Mouse (Mus musculus) lung, postnatal 4 days (tissue): Measurements from ENCODE around the gene Gm973.

Experiments
- DNase-seq, 2 experiments: peaks; one replicate each; pipeline ENCODE4 v3.0.0; 2021

Gm973 gene

DNA sequence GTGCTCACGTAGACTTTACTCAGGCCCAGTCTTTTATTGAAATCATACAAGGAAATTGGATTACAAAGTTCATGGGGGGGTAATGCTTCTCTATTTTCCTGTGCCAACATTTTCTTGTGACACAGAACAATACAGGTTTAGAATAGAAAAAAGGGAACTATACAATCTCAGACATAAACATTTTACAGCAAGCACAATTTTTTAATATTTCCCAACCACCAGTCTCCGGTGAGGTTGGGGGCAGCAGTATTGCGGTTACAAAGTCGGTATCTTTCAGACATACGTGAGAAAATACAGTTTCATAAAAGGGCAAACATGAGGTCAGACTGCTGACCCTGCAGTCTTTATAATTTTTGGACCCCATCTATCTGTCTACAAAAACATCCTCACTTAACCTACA lies 20.1 kb upstream of the Gm973 start:
- no peak for DNase-seq

DNA sequence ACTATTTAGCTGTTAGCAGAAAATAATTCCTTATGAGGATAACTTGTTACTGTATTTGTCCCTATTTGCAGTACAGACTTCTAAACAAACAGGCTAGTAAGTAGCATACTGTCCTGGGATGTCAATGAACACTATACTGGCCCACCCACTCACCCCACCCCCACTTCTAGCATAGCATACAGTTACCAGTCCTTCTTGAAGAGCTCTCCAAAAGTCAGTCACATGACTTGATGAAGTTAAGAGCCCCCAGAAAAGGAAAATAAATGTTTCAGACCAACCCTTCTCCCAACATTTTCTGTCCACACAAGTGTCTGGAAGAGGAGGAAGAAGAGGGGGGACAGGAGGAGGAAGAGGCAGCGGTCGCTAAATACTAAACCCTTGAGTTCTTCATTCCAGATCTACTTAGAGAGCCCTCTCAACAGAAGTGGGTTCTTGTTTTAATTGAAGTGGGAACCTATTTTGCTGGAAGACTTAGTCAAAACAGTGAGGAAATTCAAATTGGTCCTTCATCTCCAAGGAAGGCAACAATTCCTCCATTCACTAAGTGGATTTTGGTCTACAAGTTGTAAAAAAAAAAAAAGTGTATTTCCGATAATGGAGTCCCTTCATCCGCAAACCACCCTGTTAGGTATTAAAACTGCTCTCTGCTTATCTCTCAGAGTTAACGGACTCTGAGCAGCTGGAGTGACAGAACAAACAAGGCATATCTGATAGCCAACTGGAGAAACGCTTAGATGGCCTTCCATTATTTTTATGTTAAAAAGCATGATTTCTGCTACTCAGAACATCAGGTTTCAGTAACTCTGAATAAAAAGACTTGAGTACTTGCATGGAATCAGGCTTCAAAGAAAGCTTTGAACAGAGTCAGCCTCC lies 18.1 kb upstream of the Gm973 start:
- DNase-seq, result no peak

DNA sequence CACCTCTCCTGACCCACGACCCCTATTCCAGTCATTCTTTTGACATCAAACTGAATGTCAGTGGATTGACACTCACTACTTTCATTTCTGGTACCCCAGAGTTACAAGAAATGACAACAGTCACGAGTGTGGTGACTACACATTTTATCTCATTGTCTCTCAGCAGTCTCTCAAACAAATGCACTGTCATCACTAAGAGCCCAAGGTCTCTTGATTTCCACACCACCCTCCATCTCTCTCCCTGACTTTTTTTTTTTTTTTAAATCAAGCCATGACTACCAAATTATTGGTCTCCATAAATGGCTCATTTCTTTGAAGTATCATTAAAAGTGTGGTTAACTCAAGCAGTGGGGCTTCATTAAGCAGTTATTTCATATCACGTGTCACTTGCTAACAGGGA lies 16.7 kb upstream of the Gm973 start:
- no peak for DNase-seq

DNA sequence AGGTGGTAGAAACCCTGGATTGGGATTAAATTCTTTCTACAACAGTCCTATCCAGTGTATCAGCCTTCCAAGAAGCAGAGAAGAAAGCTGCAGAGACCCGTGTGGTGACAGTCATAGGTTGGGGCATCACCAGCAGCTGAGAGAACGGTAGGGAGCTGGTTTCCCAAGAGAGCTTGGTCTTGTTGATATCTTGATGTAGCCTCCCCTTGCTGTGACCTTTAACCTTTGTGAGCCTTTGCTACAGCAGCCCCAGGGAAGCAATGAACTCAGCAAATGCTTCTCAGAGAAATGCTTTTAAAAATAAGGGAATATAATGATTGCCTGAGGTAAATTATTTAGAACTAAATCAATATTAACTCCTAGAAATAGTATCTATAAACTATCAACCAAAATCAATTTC lies 13.7 kb upstream of the Gm973 start:
- no peak for DNase-seq

DNA sequence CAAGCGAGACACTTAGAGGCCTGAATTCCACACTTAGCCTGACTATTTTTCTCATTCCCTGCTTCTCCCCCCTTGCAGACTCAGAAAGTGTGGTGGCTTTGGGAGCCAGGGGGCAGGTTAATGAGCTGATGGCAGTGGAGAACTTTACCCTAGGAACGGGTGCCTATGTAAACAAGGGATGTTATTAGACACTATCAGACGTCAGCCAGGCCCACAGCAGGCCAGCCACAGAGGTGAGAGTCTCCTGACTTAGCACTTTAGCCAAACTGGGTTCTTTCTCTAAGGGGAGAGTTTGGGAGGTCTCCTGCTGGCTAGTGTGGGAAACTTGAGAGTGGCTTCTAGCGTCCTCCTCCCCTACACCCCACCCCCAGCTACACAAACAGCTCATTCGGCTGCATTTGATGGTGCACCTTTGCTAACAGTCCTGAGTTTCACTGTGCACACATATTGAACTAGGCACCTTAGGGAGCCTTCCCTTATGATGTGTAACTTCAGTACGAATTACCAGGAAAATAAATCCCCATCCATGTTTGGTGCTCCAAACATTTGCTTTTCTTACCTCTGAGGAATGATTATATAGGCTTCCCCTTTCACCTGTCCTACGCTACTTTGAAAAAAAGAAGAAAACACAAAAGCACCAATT lies 12.3 kb upstream of the Gm973 start:
- DNase-seq, result no peak

DNA sequence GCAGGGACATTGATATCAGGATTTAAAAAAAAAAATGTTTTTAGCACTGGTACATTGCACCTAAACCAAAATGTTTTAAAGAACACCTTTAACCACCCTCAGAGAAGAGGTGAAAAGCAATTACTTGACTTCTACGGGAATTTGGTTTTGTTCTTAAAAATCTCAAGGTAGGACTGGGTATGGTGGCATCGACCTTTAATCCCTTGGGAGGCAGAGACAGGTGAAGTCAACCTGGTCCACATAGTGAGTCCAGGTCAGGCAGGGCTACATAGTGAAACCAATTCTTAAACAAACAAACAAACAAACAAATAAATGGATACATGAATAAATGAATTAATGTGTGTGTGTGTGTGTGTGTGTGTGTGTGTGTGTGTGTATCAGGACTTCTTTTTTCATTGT lies 11.8 kb upstream of the Gm973 start:
- no peak for DNase-seq

DNA sequence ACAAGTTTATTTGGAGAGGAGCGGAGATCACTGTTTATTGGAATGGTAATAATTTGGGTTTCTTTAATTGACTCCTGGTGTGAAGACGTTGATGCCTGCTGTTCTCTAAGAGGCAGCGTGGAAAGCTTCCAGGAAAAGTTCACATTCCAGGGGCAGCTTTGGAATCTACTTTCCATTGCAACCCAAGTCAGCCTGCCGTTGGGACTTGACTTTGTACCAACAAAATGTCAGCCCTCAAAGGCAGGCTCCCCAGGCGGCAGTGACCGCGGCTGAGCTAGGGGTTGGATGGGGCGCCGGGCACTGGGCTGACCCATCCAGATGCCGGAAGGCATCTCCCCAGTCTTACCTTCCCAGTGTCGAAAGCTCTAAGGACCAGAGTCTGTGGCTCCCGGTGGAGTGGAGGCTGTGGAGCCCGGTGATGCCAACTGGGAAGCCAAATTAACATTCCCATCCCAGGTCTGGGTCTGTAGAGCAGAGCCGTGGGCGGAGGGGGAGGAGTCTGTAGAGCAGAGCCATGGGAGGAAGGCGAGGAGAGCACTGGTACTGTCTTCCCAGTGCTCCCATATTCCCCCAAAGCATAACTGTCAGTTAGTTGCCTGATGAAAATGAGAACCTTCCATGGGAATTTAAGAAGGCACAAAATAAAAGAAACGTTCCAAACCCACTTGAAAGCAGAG lies 7.5 kb upstream of the Gm973 start:
- peak; percentile 65 to 83 for DNase-seq

DNA sequence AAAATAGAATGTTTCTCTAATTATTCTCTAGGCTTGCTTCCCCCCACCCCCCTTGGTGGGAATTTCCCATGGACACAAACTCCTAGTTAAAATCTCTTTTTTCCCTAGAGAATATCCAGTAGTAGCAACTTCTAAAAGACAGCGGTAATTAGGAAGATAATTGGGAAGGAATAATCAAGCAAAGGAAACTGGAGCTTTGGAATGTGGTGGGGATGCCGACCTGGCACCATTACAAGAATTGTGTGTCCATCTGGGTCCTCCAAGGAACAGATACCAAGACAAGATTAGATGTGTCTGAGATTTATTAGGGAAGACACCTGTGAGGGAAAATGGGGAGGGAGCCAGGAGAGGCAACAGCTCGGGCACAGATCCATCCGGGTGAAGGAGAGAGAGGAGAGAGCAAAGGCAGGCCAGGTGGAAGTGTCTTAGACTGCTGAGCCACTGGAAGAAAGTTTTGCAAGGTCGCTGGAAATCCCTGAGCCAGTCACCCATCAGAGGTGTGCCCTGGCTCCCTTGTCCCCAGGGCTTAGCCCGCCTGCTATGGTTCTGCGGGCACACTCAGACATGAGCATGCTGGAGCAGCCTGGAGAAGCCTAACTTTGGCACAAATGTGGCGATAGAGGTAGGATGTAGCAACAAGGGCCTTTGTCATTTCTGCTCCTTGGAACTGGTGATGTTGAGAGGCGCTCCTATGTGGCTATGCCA lies 4.3 kb upstream of the Gm973 start:
- no peak for DNase-seq

DNA sequence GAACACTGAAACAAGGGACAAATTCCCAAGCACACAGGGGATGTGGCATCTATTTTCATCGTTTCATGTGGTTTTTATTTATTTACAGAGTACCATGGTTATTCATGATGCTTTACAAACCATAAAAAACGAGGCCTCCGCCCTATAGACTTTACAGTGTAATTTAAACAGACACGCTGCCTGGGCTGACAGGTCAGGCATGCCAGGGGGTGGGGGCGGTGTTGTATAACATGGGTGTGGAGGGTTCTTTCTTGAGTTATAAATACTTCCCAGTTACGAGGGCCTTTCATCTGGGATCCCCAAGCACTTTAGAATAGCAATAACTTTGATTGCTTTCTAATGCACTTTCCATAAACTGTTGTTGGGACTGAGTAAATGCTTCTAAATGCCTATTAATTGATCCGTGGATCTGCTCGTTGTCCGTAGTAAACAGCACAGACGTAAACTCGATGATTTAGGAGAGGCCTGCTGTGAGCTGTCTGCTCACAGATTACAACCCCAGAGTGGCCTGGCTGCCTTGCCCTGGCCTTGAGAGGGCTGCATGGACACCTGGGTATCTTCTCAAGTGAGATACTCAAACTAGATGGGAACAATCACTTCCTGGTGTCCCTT lies 4.3 kb downstream of the Gm973 start:
- DNase-seq, result no peak

DNA sequence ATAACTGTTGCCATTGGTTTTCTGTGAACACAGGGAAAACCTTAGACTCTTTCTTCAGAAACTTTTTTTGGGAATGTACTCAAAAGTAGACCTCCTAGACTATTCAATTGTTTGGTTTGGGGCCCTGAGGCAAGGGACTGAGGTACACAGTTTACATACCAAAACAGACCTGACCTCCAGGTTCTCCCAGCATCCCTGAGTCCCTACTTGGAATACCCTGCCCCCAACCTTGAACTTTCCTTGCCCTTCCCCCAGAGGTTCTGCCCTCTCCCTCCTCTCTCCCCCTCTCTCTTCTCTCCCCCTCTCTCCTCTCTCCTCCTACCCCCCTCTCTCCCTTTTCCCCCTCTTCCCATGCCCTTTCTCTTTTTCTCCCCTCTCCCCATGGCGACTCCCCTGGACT lies 6.4 kb downstream of the Gm973 start:
- no peak for DNase-seq

DNA sequence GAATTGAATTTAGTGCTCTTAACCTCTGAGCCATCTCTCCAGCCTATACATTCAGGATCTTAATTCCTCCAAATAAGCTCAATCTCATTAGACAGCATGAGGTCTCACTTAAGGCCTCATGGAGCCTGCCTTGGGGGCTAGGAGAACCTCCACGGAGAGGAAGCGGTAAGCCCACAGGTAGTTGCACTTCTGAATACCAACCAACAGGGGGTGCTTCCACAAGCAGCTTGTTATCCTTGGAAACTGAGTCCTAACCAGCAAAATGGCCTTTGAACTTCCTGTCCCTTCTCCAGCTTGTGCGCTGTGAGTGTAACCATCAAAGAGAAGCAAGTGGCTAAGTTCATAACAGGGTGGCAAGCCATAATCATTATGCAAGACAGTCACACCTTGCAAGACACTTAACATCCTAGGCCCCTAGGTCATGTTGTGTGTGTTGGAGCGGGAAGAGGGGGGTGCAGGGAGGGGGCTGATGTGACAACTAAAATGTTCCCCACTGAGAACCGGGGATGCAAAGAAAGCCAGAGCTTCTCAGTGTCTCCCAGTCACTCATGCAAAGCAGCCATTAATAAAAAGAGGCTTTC lies 7.4 kb downstream of the Gm973 start:
- no peak for DNase-seq

DNA sequence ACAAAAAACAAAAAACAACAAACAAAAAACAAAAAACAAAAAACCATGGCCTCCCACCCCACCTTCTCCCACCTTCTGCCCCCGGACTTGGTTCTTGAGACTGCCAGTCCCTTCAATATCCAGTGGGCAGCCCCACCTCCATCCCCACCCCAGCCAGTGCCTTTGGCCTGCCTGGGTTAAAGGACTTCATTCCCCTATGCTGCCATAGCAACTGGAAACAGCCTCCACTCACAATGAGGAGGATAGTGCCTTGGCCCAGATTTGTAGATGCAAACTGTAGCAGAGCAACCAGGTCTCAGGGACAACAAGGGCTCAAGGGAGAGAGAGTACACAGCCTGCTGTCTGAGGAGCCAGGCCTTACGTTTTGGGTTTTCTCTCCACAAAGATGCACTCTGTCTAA lies 8.0 kb downstream of the Gm973 start:
- no peak for DNase-seq

DNA sequence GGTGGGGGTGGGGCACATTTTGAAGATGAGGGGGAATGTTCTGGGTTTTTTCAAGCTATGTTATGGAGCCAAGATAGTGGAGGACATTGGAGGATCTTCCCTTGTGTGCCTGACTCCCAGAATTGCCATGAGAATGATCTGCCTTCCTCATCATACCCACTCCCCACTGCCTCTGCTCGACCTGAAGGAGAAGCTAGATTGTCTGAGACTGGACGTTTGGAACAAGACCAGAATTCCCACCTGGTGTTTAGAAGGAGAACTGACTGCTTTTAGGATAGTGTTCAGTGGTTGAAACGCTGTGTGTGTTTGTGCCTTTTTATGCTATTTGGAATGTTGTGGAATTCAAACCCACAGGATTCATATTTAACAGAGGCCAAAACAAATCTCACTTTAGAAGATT lies 8.7 kb downstream of the Gm973 start:
- no peak for DNase-seq

DNA sequence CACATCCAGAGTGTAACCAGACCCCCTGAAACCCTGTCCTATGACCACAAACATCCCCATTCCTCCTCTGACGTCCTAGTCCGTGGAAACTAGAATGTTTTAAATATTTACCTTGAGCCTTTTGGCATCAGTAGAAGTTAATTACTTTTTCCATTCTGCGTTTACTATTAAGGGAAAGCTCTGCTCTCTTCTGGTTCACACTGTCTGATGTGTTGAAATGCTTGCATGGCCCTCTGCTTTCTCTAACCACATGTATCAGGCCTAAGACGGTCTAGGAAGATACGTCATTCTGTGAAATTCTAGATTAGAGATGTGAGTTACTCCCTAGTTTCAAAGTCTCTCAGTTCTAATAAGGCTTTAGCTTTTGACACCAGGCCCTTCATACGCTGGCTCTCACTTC lies 11.2 kb downstream of the Gm973 start:
- DNase-seq, result no peak

DNA sequence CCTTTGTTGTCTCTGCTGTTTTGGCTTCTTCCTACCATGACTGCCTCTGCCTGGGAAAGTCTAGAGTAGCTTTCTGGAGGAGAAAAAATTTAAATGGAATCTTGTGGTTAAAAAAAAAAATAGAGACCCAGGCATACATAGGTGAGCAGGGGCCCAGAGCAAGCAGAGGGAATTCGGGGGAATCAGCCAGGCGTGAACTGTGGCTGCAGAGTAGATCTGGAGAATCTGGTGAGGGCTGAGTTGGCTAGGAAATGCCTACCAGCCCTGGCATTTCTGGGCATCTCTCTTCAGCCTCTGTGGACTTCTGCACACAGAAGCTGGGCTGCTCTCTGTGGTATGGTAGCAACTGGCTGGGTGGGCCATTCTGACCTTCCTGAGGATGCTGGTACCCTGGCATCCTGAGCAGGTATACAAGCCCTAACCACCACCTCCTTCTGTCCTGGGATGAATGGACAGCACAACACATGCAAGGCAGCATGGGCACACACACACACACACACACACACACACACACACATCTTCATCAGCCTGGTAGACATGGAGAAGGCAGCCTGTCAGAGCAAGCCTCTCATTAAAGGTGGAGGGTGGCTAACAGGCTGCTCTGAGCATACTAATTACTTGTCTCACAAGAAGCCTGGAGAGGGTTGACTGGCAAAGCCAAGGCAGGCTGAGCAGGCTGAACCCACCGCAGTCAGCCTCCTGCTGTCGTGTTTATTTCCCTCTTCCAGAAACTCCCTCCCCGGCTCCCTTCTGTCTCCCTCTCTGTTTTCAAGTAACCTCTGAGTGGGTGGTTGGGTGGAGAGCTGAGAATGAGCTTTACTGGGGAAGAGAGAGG lies 19.1 kb downstream of the Gm973 start:
- no peak for DNase-seq

DNA sequence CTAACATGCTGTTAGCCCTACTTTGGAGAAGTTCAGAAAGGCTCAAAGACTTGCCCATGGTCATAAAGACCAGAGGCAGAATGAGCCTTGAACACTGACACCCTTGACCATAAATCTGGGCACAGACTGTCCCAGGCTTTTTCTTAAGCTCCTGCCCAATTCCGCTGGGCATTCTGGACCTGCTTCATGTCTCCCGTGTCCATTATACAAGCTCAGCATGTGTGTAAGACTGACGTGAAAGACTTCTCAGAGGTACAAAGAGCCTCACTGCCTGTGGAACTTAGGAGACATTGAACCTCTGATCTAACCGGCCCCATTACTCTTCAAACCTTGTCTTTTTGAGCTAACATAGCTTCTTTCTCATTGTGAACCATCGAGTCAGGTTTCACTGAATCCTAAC lies 22.3 kb downstream of the Gm973 start:
- DNase-seq, result no peak

DNA sequence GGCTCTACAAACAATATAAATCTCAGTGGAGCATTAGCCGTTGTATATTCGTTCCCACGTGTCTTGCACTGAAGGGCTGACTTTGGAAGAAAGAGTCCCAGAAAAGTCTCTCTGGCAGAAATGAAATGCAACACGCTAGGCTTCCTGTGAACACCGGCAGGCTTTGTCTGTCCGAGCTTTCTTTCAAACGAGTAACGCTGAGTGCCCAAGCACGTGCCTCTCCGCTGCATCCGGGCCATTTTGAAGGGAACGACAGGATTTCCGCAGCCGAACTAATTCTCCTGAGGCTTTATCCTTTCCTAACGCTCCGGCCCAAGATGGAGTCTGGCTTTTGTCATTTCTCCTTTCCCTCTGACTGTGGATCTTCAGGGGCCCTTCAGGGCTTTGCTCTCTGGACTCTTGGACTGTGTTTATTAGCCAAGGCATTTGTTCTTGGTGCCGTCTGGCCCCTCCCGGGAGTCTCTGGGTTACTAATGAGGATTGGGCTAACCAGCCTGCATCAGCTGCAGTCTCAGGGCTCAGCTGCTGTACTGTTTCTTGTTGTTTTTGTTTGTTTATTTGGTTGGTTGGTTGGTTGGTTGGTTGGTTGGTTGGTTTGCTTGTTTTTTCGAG lies 24.6 kb downstream of the Gm973 start:
- DNase-seq, result no peak

DNA sequence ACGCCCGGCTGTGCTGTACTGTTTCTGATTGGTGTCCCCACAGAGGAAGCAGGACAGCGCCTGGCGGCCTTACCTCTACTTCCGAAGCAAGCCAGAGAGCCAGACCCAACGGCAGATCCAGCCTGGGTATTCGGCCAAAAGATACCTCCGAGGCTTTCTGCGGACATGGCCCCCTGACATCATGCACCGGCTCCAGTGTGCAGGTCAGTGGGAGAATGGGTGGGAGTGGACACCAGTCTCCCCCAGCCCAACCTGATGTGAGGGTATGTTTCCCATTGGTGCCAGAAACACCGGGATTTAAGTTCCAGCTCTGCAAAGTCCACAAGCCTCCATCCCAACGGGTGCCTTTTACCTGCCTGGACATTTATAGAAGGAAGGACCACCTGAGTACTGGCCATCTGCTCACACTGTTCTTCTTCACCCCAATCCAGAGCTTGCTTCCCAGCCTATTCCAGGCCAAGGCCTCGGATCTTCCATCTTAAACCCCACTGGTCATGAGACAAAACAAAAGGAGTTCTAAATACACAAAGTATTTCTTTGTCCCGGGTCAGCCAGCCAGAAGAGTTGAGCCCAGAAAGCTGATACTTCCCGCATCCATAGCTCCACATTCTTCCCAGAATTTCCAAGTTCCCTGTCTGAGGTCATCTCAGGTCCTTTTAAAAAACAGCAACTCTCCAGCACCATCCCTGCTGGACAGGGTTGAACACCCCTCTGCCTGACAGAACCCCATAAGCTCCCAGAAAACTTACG lies 25.4 kb downstream of the Gm973 start:
- no peak for DNase-seq

DNA sequence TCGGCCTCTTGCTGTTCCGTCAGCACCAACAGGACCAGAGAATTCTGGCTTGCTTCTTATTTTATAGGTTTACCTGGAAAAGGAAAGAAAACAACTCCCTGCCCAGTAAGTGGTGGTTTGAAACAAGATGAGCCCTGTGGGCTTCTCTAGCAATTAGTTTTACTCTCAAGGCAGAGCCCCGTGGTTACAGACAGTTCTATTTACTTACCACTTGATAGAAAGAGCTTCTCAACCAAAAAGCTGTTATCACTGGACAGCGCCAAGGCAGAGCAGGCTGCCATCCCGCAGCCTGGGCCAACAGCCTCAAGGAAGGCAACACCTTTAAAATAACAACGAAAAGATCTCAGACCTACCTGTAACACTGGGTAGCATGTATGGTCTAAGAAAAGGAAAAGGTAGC lies 26.2 kb downstream of the Gm973 start:
- no peak for DNase-seq

DNA sequence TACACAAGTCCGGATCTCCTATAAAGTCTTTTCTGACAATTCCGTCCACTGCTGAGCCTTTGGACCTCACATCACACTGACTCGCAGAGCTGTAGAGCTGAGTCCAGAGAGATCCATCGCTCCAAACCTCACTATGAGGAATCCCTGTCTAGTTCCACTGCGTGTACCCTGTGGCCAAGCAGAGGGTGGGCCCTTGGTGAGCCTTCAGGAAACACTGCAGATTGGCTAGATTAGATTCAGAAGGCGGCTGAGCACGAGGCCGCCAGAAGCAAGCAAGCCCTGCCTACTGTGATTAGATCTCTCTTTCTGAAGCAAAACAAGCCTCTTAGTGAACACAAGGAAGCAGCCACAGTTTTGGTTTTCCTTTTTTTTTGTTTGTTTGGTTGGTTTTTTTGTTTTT lies 27.8 kb downstream of the Gm973 start:
- no peak for DNase-seq

DNA sequence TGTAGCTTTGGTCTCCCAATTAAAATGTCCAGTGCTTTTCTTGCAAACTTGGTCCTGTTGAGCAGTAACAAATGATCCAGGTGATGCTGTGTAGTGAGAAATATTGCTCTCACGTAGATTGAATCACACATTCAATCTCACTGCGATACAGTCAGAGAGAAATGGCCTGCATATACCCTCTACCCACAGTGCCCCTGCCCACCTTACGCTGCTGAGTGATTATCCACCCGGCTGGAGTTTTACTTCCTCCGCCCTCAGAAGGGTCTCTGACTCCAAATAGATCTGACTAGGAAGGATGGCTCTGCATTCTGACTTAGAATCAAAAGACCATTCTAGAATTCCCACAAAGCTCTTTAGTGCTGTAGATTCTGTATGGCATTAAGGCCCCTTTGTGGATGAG lies 32.4 kb downstream of the Gm973 start:
- no peak for DNase-seq
